Mouse (Mus musculus) cerebellum, adult 9-11 months (tissue): ENCODE data around the gene Xrcc1.
"Not testable (repeated sequence)": the region's sequence is repeated elsewhere in the genome, so short reads cannot be mapped to it uniquely, and the experiment has no call there.

ENCODE experiments used
- DNase-seq: peaks from one replicate; pipeline ENCODE4 v3.0.0; 2022

The Xrcc1 gene

GRCm38 (mm10) chr7:24546068-24546614 is at the start of gene Xrcc1, which contains the start of gene Pinlyp:
Gene Xrcc1, plus strand, starts transcription at chr7:24546289.
Gene Pinlyp, minus strand, starts transcription at chr7:24546118.
- peak; percentile 66 for DNase-seq

- DNase-seq = peak; percentile 45
These were observed 46.1 kb upstream of the Xrcc1 start for GRCm38 (mm10) chr7:24499856-24500577.

GRCm38 (mm10) chr7:24500929-24501328 is 45.2 kb upstream of the Xrcc1 start:
- DNase-seq = no peak

- no peak for DNase-seq
These were observed 44.6 kb upstream of the Xrcc1 start for GRCm38 (mm10) chr7:24501492-24501891.

- peak; percentile 56 for DNase-seq
These were observed 42.1 kb upstream of the Xrcc1 start for GRCm38 (mm10) chr7:24504004-24504403.

GRCm38 (mm10) chr7:24504868-24505267 is 41.2 kb upstream of the Xrcc1 start:
- DNase-seq = no peak

GRCm38 (mm10) chr7:24505447-24506064 is 40.5 kb upstream of the Xrcc1 start:
- DNase-seq = peak; percentile 53

GRCm38 (mm10) chr7:24506065-24506459 is 40.0 kb upstream of the Xrcc1 start:
- peak; percentile 56 for DNase-seq

GRCm38 (mm10) chr7:24506476-24506837 is 39.6 kb upstream of the Xrcc1 start:
- DNase-seq = peak; percentile 87

- DNase-seq = peak; percentile 91
These were observed 39.0 kb upstream of the Xrcc1 start, which contains the start of gene Zfp428 for GRCm38 (mm10) chr7:24506838-24507725. Gene Zfp428, plus strand, starts transcription at chr7:24507006.

GRCm38 (mm10) chr7:24507726-24508114 is 38.4 kb upstream of the Xrcc1 start:
- no peak for DNase-seq

- DNase-seq = peak; percentile 11
These were observed 33.7 kb upstream of the Xrcc1 start, which contains the start of gene AC161166.1 for GRCm38 (mm10) chr7:24512355-24512754. Gene AC161166.1, minus strand, starts transcription at chr7:24512455.

GRCm38 (mm10) chr7:24516319-24516718 is 29.8 kb upstream of the Xrcc1 start:
- peak; percentile 63 for DNase-seq

- no peak for DNase-seq
These were observed 29.0 kb upstream of the Xrcc1 start for GRCm38 (mm10) chr7:24517077-24517476.

- DNase-seq = no peak
These were observed 28.4 kb upstream of the Xrcc1 start for GRCm38 (mm10) chr7:24517654-24518053.

- DNase-seq = no peak
These were observed 27.0 kb upstream of the Xrcc1 start for GRCm38 (mm10) chr7:24519130-24519529.

GRCm38 (mm10) chr7:24520054-24520453 is 26.0 kb upstream of the Xrcc1 start:
- not testable (repeated sequence) for DNase-seq

GRCm38 (mm10) chr7:24522805-24523204 is 23.3 kb upstream of the Xrcc1 start:
- DNase-seq = no peak

GRCm38 (mm10) chr7:24523723-24524122 is 22.4 kb upstream of the Xrcc1 start:
- DNase-seq = no peak

- DNase-seq = no peak
These were observed 21.1 kb upstream of the Xrcc1 start for GRCm38 (mm10) chr7:24524978-24525377.

GRCm38 (mm10) chr7:24525686-24526420 is 20.2 kb upstream of the Xrcc1 start:
- DNase-seq = peak; percentile 81

GRCm38 (mm10) chr7:24528861-24529260 is 17.2 kb upstream of the Xrcc1 start:
- DNase-seq = no peak
